Mouse (Mus musculus) ES-E14 (cell line): Measurements from ENCODE around the gene Kif1b.

Experiments used
- HCFC1 ChIP-seq: IDR thresholded peaks from 2 replicates; pipeline ENCODE4 v1.6.1; 2012; ENCODE audit warnings: low read length, inconsistent platforms, borderline replicate concordance; ENCODE audit not compliant: insufficient read depth
- ZC3H11A ChIP-seq: IDR thresholded peaks from 2 replicates; pipeline ENCODE4 v1.6.1; 2012; ENCODE audit warnings: low read depth, mild to moderate bottlenecking, inconsistent platforms, low read length, borderline replicate concordance
- ZNF384 ChIP-seq: IDR thresholded peaks from 2 replicates; pipeline ENCODE4 v1.6.1; 2012; ENCODE audit warnings: low read depth, low read length, inconsistent platforms

GRCm38 (mm10) chr4:149292984-149293383 is 14.5 kb downstream of the Kif1b start:
- TF ChIP-seq ZNF384 = no peak
- TF ChIP-seq ZC3H11A = no peak
- no peak for TF ChIP-seq HCFC1
